Mouse (Mus musculus) intestine, postnatal 0 days (tissue): ENCODE measurements around the gene Hamp. TPM values are rescaled to one million over a fixed set of nuclear protein-coding genes. Genes with fewer than 3 reads are reported as not detected.
"Not testable (repeated sequence)": the region's sequence is repeated elsewhere in the genome, so short reads cannot be mapped to it uniquely, and the experiment has no call there.

Source experiments
- ATAC-seq: fragments of 200-750 bp; cut with Nextera tagmentation; 2 replicates; pipeline ENCODE4 v1.8.0; 2017; ENCODE audit warnings: mild to moderate bottlenecking, moderate TSS enrichment, moderate library complexity
- H3K27ac ChIP-seq: fragments of 300-500 bp; sonication (generic); 2 replicates; pipeline ENCODE4 v1.5.1; 2014; ENCODE audit warnings: mild to moderate bottlenecking, low read depth, low read length, moderate library complexity
- H3K27me3 ChIP-seq: fragments of 300-500 bp; sonication (generic); replicated peaks from 2 replicates; pipeline ENCODE4 v1.6.1; 2014; ENCODE audit warnings: low read length, mixed read lengths; ENCODE audit not compliant: control insufficient read depth, insufficient read depth
- H3K36me3 ChIP-seq: fragments of 300-500 bp; sonication (generic); 2 replicates; pipeline ENCODE4 v1.6.1; 2014; ENCODE audit warnings: mild to moderate bottlenecking, moderate library complexity; ENCODE audit not compliant: control insufficient read depth, insufficient read depth
- H3K4me1 ChIP-seq: fragments of 300-500 bp; sonication (generic); replicated peaks from 2 replicates; pipeline ENCODE4 v1.6.1; 2014; ENCODE audit warnings: antibody characterized with exemption, low read length, mixed read lengths; ENCODE audit not compliant: control insufficient read depth, insufficient read depth
- H3K4me2 ChIP-seq: fragments of 300-500 bp; sonication (generic); replicated peaks from 2 replicates; pipeline ENCODE4 v1.6.1; 2014; ENCODE audit warnings: low read depth, mild to moderate bottlenecking, moderate library complexity
- H3K4me3 ChIP-seq: fragments of 300-500 bp; sonication (generic); 2 replicates; pipeline ENCODE4 v1.5.1; 2014; ENCODE audit warnings: low read depth, low read length
- H3K9ac ChIP-seq: fragments of 300-500 bp; sonication (generic); 2 replicates; pipeline ENCODE4 v1.6.1; 2014; ENCODE audit warnings: mild to moderate bottlenecking, low read depth, low read length
- H3K9me3 ChIP-seq: fragments of 300-500 bp; sonication (generic); 2 replicates; pipeline ENCODE4 v1.6.1; 2016; ENCODE audit warnings: mixed run types; ENCODE audit not compliant: control insufficient read depth
- CTCF ChIP-seq: sonication (generic); IDR thresholded peaks from 2 replicates; pipeline ENCODE4 v1.5.1; 2016; ENCODE audit warnings: low read depth, mild to moderate bottlenecking, control low read depth, antibody characterized with exemption, moderate library complexity
- WGBS: fragments of 180-500 bp; shearing (Covaris S2); extraction: QIAGEN DNeasy Blood & Tissue Kit; methylation state at CpG from one replicate; pipeline ENCODE4 v1.1.7; 2014; 5-methylcytosine and 5-hydroxymethylcytosine counted together
- polyA plus RNA-seq: library from polyadenylated mRNA; unstranded; fragments of >200 nt; fragmentation: Nextera tagmentation; extraction: Ambion mirVana; gene quantifications from 2 replicates; pipeline ENCODE4 v1.2.1, GENCODE M21; 2015

Gene Hamp
- polyA plus RNA-seq, 1 experiment from 2014 or later, result not detected

- Histone ChIP-seq H3K4me1 (peaks cover 2% of the 10 kb centered on the region; the same call in 1 of the 2 replicates), H3K9ac (no peak overlapping the region), H3K36me3 (peaks cover 52% of the 10 kb centered on the region), H3K9me3 (no peaks in the 10 kb centered on the region), H3K27me3 (no peaks in the 10 kb centered on the region), H3K4me2 (no peak overlapping the region), H3K27ac (no peak overlapping the region), H3K4me3 (no peak overlapping the region)
- TF ChIP-seq CTCF, result no peak
- no peak for ATAC-seq
- WGBS, result 85% methylated on average over 6 of the region's 6 CpGs
Observed at GRCm38 (mm10) chr7:30953459-30953858, 9.6 kb upstream of the Hamp start.

- ATAC-seq, result no peak
- no peak for TF ChIP-seq CTCF
- Histone ChIP-seq H3K36me3 (peaks cover 48% of the 10 kb centered on the region), H3K4me3 (no peak overlapping the region), H3K9ac (no peak overlapping the region), H3K9me3 (no peaks in the 10 kb centered on the region), H3K4me1 (no peaks in the 10 kb centered on the region), H3K27me3 (no peaks in the 10 kb centered on the region), H3K4me2 (no peak overlapping the region), H3K27ac (no peak overlapping the region)
- 95% methylated on average over 16 of the region's 16 CpGs for WGBS
Observed at GRCm38 (mm10) chr7:30952441-30953265, 8.8 kb upstream of the Hamp start.

GRCm38 (mm10) chr7:30949902-30950301, 6.1 kb upstream of the Hamp start:
- not testable (repeated sequence) for H3K9me3 ChIP-seq, H3K9ac ChIP-seq, H3K4me1 ChIP-seq, H3K4me2 ChIP-seq, ATAC-seq, H3K27me3 ChIP-seq, H3K27ac ChIP-seq, H3K4me3 ChIP-seq
- 85% methylated on average over 3 of the region's 3 CpGs for WGBS
- H3K36me3 ChIP-seq, result peaks cover 55% of the 10 kb centered on the region

DNA sequence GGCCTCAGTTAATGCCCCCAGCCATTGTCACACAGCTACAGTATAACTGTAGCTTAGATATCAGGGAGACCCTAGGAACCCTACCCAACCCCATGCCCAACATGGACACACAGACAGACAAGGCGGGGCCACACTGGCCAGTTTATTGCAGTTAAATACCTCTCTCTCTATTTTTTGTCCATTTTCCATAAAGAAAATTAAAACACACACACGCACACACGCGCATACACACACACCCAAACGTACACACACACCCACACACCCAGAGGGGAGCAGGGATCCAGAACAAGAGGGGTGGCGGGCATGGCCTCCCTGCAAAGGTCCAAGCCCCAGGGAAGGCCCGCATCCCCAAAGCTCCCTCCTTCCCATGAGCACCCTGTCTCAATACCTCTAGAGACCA, 2.0 kb upstream of the Hamp start:
- 93% methylated on average over 7 of the region's 7 CpGs for WGBS
- H3K27ac ChIP-seq, result no peak overlapping the region

DNA sequence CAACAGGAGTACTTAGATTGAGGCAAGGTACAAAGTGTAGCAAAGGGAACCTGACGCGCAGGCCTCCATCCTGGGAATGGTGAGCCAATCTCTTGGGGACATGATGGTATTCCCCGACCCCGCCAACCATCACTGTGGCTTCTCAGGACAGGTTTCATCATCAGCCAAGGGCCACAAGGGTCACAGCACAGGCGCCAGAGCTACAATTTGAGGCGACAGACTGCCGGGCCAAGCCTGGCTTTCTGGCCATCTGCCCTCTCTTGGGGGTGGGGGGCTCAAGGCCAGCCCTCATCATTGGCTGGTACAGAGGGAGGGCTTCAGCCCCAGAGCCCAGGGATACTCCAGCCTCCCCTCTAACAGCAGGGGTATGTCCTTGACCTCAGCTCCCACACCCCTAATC, 1.6 kb upstream of the Hamp start:
- H3K36me3 ChIP-seq, result peaks cover 17% of the 10 kb centered on the region
- not testable (repeated sequence) for H3K27ac ChIP-seq, H3K27me3 ChIP-seq, H3K9me3 ChIP-seq, H3K4me2 ChIP-seq, H3K4me1 ChIP-seq, H3K9ac ChIP-seq, H3K4me3 ChIP-seq, ATAC-seq
- 88% methylated on average over 7 of the region's 7 CpGs for WGBS

More for the DNA sequence above, 2.0 kb upstream of the Hamp start:
- ATAC-seq, result no peak
- Histone ChIP-seq H3K9ac (no peak overlapping the region), H3K9me3 (no peaks in the 10 kb centered on the region), H3K36me3 (peaks cover 20% of the 10 kb centered on the region), H3K4me3 (no peak overlapping the region), H3K4me2 (no peak overlapping the region), H3K4me1 (no peaks in the 10 kb centered on the region), H3K27me3 (no peaks in the 10 kb centered on the region)
- no peak for TF ChIP-seq CTCF

DNA sequence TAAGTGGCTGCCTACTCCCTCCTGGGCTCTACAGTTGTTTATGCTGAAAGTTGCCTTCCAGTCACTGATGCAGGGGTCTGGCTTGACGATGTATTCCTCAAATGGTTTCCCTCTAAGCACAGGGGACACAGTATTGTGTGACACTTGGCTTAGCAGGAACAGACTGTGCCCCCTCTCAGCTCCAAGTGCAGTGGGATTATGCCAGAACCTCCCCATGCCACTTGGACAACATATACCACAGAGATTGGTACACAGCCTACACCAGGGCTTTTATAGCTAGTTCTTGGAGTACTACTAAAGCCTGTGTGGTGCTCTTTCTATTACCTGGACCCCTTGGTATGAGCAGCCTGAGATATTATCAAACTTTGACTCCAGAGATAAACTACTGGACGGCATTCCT, 874 bp upstream of the Hamp start:
- H3K9me3 ChIP-seq, ATAC-seq, H3K9ac ChIP-seq, H3K27ac ChIP-seq, H3K4me1 ChIP-seq, H3K4me3 ChIP-seq, H3K27me3 ChIP-seq, H3K4me2 ChIP-seq: not testable (repeated sequence)
- 50% methylated on average over 2 of the region's 2 CpGs for WGBS
- peaks cover 15% of the 10 kb centered on the region for H3K36me3 ChIP-seq

DNA sequence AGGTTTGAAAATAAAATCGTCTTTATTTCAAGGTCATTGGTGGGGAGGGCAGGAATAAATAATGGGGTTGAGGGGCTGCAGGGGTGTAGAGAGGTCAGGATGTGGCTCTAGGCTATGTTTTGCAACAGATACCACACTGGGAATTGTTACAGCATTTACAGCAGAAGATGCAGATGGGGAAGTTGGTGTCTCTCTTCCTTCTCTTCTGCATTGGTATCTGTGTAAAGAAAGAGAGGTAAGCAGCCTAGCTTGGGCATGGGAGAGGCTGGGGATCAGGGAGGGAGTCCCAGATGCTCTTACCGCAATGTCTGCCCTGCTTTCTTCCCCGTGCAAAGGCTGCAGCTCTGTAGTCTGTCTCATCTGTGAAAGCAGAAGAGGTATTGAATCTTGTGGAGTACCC, 1.5 kb downstream of the Hamp start:
- not testable (repeated sequence) for H3K4me1 ChIP-seq, H3K4me2 ChIP-seq, H3K27me3 ChIP-seq, H3K36me3 ChIP-seq, ATAC-seq, H3K9me3 ChIP-seq, H3K4me3 ChIP-seq, H3K27ac ChIP-seq, H3K9ac ChIP-seq
- WGBS, result 38% methylated on average over 3 of the region's 3 CpGs

DNA sequence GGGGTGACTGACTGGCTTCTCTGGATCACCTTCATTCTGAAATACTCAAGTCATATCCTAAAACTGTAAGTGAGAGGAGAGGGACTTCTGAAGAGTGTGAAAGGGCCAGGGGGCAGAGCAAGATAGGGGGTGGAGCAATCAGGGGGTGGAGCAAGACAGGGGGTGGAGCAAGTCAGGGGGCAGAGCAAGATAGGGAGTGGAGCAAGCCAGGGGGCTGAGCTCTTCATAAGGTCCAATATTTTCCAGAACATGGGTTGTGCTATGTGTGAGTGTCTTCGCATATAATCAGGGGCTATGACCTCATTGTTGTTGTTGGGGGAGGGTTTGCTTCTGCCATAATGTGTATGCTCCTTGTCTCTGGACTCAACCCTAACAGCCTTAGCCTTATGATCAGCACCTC, 3.8 kb downstream of the Hamp start:
- H3K4me2 ChIP-seq, H3K27ac ChIP-seq, H3K4me3 ChIP-seq, H3K36me3 ChIP-seq, H3K9me3 ChIP-seq, H3K9ac ChIP-seq, H3K4me1 ChIP-seq, ATAC-seq, H3K27me3 ChIP-seq: not testable (repeated sequence)
- 92% methylated on average over 1 of the region's 1 CpGs for WGBS

- not testable (repeated sequence) for H3K27ac ChIP-seq, H3K27me3 ChIP-seq, H3K9ac ChIP-seq, H3K36me3 ChIP-seq, H3K4me3 ChIP-seq, H3K4me2 ChIP-seq, ATAC-seq, H3K9me3 ChIP-seq, H3K4me1 ChIP-seq
- 71% methylated on average over 6 of the region's 6 CpGs for WGBS
Observed at GRCm38 (mm10) chr7:30935422-30936099, 8.3 kb downstream of the Hamp start.
